Mouse (Mus musculus) gastrocnemius, adult 18-20 months (tissue): ENCODE measurements around the gene Paqr4. TPM values are rescaled to one million over a fixed set of nuclear protein-coding genes. Genes with fewer than 3 reads are reported as not detected.
"Not testable (repeated sequence)": the region's sequence is repeated elsewhere in the genome, so short reads cannot be mapped to it uniquely, and the experiment has no call there.

ENCODE experiments used
- DNase-seq: peaks from one replicate; pipeline ENCODE4 v3.0.0; 2021; ENCODE audit warnings: low spot score
- long read RNA-seq, 2 experiments: library from polyadenylated mRNA; stranded (forward); transcript quantifications; one replicate each; pipeline ENCODE4 v2.0.0; 2021
- total RNA-seq, 2 experiments: library from RNA; stranded (reverse); gene quantifications; 2 replicates each; pipeline ENCODE4 v1.2.3; 2021

Gene Paqr4
- total RNA-seq, result 1 to 10 TPM; 2.3 to 2.8 TPM
- long read RNA-seq, experiment 1, transcript Paqr4-201 (3 exons, 2,575 nt), result major isoform, 5 of 5 reads
- long read RNA-seq, experiment 1, partial matches to known transcripts, result 0 of 5 reads
- long read RNA-seq, experiment 1, other reads (novel, unspliced or antisense), result 0 of 5 reads
- long read RNA-seq, experiment 2, partial matches to known transcripts, result 0 of 4 reads
- long read RNA-seq, experiment 2, other reads (novel, unspliced or antisense), result 0 of 4 reads

DNA sequence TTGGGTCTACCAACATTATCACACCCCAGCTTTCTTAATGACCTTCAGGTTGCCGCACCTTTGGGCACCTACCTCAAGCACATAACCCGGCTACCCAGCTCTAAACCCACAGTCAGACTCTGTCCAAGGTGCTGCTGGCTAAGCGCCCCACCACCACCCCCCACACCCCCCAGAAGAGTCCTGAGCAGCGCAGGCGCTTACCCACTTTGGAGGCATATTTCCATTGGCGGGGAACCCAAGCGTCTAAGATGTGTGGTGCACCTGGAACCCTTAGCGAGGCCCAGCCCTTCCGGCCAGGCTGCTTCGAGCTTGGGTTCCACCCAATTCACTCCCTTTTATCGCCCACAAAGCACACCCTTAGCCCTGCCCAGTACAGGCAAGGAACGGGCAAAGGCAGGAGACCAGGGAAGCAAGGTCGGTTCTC is at the start of gene Paqr4:
Gene Paqr4 (minus strand): TSS at position 270 of the 424 bp plus-strand sequence.
- no peak for DNase-seq

DNA sequence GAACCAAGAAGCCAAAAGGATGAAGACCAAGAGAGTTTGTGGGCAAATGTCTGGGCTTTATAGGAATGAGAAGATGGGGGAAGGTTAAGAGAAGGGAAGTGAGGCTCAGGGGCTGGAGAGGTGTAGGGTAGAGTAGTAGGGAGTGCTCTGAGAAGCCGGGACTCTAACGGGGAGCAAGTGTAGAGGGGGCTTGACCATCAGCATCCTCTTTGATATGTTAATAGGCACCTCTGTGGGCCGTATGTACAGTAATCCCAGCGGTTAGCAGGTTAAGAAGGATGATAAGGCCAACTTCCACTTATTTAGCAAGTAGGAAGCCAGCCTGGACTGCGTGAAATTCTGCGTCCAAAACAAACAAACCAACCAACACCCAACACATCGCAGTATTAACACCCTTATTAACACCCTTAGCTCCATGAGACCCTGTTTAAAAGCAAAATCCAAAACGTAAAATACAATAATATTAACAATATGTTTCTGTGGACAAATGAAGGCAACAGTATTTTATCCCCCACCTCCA is 49.1 kb upstream of the Paqr4 start:
- no peak for DNase-seq

GRCm38 (mm10) chr17:23788973-23789372 is 48.3 kb upstream of the Paqr4 start:
- DNase-seq, result no peak

GRCm38 (mm10) chr17:23786510-23786931 is 45.9 kb upstream of the Paqr4 start:
- DNase-seq, result no peak

DNA sequence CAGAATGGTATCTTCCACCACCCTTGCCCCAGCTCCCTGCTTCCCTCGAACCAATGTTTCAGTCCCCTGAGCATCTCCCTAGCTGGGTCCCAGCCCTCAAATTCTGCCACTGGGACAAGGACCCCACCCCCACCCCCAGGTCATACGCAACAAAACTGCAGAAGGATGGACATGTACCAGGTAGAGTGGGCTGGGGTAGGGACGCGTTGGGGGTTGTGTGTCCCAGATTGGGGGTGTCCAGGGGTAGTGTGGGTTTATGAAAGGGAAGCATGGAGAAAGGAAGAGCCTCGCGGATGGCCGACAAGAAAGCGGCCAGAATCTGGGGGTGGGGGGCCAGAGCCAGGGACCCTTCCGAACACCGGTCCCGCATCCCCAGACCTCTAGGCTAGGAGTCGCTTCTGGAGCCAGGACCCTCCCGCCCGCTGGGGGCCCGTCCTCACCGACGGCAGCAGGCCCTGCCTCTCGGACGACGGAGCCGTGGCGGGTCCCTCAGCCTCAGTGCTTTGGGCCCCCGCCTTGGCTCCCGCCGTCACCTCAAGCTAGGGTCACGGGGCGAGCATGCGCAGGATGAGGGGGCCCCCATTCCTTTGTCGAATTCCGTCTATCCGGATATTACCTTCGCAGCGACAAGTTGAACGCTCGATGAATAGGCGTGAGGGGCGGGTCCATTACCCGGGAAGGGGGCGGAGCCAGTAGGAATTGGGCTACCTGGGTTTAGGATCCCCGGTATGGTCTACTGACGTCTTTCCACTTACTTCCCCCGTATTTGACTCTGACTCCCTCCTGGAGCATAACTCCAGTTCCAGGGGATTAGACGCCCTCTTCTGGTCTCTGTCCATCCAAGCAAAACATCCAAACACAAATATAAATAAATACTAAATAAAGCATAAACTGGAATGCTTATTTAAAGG is 45.1 kb upstream of the Paqr4 start, which contains the start of gene Flywch2:
Gene Flywch2 (minus strand): TSS at position 521 of the 911 bp plus-strand sequence.
- DNase-seq, result peak; percentile 39

DNA sequence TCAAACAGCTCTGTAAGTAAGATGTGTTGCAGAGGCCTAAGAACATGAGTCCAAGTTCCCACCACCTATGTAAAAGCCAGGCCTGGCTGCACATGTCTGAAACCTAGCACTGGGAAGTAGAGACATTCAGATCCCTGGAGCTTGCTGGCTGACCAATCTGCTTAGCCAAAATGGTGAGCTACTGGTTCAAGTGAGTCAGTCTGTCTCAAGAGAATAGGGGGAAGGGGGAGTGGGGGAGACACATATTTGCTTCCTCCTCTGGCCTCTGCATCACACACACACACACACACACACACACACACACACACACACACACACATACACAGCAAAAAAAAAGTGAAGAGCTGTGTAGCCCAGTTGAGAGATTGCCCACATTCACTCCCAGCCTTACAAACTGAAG is 42.7 kb upstream of the Paqr4 start:
- DNase-seq, result no peak

DNA sequence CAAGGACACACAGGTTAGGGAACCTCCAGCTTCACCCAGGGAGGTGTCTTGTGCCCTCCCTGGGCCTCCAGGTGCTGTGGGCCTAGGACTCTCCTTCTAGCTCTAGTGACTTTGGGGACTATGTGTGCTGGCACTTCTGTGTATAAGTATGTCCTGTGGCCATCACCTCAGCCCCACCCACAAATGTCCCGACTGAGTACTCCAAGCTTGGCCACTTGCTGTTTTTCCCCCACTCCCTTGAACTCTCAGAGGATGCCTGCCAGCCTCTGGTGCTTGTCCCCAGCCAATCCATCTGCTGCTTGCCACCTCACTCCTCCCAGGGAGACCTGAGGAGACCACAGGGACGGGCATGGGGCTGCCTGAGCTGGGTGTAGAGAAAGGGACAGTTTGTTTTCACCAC is 37.8 kb upstream of the Paqr4 start:
- no peak for DNase-seq

GRCm38 (mm10) chr17:23777141-23777540 is 36.5 kb upstream of the Paqr4 start:
- DNase-seq, result no peak

- no peak for DNase-seq
These were observed 35.5 kb upstream of the Paqr4 start for GRCm38 (mm10) chr17:23776216-23776615.

DNA sequence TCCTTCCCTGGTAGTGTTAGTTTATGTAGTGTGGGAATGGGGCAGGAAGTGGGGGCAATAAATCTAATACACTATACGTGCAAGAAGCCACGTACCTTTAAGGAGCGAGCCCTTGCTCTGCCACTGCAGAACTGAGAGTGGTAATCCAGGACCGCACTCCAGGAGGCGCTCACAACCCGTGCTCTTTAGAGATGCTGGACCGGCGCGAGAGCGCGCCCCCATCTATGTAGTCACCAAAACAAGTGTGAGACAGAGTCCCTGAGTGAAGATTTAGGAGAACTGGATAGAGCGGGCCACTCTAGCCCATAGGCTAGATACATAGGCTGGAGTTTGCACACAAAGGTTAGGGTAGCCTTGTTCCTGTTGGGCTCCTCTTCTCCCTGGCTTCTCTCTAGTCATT is 33.4 kb upstream of the Paqr4 start:
- DNase-seq, result peak; percentile 82

DNA sequence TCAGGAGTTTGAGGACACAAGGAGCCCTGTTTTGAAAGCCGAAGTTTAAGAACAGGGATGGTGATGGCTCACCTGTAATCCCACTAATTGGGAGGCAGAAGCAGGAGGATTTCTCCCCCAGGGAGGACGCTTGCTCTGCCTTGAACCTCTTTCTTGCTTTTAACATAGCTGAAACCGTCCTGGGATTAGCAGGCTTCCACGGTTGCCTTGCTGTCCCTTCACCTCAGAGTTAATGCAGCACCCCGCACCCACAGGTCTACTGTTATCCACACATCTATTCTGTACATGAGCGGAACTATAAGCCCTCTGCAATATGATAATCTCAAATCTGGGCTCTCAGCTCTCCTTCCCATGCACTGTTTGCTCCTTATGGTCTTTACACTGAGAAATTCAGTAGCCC is 33.0 kb upstream of the Paqr4 start:
- no peak for DNase-seq

GRCm38 (mm10) chr17:23772219-23772556 is 31.5 kb upstream of the Paqr4 start:
- DNase-seq, result not testable (repeated sequence)

DNA sequence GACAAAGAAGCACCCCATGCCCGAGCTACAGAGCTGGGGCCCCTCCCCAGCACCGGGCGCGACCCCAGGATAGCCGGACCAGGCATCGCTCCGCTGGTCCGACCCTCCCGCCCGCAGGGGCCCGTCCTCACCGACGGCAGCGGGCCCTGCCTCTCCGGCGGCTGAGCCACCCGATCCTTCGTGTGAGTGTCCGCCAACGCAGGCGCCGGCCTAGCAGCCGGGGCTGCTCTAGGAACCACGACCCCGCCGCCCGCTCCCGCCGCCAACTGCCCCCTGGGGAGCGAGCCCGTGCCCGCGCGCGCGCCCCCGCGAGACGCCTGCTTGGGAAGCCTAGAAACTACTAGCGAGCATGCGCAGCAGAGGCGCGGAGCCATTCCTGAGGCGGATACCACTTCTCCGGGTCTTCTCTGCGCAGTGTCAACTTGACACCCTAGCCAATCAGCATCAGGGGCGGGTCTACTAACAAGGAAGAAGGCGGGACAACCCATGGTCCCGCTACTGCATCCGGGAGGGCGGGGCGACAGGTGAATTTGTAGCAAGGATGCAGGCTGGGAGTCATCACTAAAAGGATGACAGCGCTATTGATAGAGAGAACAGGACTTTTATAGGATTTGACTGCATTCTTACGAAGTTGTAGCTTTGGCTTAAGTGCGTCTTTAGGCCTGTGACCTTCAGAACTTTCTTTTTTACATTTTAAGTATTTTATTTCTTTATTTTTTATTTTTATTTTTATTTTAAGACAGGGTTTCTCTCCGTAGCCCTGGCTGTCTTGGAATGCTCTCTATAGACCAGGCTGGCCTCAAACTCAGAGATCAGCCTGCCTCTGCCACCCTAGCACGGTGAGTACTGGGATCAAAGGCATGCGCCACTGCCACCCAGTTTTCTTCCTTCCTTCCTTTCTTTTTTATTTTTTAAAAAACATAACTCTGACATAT is 30.9 kb upstream of the Paqr4 start, which contains the start of gene Flywch1:
Gene Flywch1 (minus strand): TSS at position 319 of the 935 bp plus-strand sequence.
- DNase-seq, result peak; percentile 98

DNA sequence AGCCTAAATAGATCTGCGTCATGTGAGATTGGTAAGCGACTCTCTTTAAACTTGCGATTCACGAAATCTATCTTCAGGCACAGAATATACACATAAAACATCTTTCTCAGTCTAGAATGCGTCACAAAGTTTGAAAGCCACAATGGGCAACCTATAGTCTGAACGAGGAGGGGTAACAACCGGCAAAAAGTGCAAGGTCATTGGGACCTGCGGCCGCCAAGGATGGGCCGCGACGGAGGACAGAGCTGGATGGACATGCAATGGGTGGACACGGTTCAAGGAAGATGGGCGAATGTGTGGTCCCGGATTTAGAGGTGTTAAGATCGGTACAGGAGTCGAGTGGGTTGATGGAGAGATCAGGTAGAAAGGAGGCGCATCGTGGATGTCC is 30.2 kb upstream of the Paqr4 start:
- DNase-seq, result peak; percentile 27

DNA sequence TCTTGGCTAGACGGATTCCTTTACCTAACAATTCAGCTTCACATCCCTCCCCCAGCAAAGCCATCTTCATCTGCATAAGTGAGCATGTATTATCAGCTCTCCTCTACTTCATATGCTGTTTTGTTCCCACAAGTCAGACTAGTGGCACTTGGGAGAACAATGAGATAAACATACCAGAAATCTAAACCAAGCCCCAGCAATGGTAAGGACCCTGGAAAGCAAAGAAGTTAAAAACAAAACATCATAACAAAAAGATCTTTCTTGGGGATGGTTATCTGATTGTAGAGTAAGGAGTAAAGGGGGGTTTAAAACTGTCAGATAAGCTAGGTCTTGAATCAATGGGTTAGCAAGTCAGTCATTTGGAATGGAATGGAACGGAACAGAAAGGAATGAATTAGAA is 29.8 kb upstream of the Paqr4 start:
- DNase-seq, result no peak

- DNase-seq, result no peak
These were observed 22.3 kb upstream of the Paqr4 start for GRCm38 (mm10) chr17:23762976-23763375.

GRCm38 (mm10) chr17:23761155-23761554 is 20.5 kb upstream of the Paqr4 start:
- DNase-seq, result no peak

- no peak for DNase-seq
These were observed 19.6 kb upstream of the Paqr4 start for GRCm38 (mm10) chr17:23760231-23760630.

- no peak for DNase-seq
These were observed 18.1 kb upstream of the Paqr4 start for GRCm38 (mm10) chr17:23758801-23759200.

GRCm38 (mm10) chr17:23757581-23757980 is 16.9 kb upstream of the Paqr4 start:
- DNase-seq, result no peak

DNA sequence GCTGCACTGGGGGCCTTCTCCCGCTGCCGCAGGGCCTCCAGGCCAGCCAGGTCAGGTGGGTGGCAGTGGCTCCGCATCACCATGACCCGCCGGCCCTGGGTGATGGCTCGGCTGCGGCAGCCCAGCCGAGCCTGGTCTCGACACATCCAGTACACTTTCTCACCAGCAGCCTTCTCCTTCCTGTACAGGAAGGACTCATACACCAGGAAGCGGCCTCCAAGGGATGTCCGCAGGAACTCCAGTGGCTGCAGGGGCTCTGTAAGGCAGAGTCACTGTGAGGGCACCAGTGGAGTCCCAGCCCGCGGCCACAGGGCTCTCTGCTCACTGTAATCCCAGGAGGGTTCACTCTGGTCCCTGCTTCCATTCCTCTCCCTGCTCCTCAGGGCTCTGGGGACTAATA is 15.0 kb upstream of the Paqr4 start:
- DNase-seq, result no peak
